ENCODE assay signal across 8 mouse cellular contexts in genomic region chr17:27971496-27971895, GRCm38 (mm10).
DNase-seq lines count a peak whose midpoint lies in the region; ATAC-seq and TF ChIP-seq lines count a peak whose summit lies in the region.

No protein-coding gene starts in this region.

- ATAC-seq in liver, embryonic 12.5 days = no peak
- no peak for ATAC-seq in lung, embryonic 15.5 days (ENCODE audit: borderline replicate concordance, extremely low read depth, low FRiP score, low TSS enrichment)
- ATAC-seq in neural tube, embryonic 15.5 days (ENCODE audit: low FRiP score) = no peak
- no peak for ATAC-seq in forebrain, embryonic 13.5 days

- H3K36me3 ChIP-seq in liver, adult 2 months (ENCODE audit: control insufficient read depth, insufficient read depth, low read length) = no peaks in the 10 kb centered on the region
- peaks cover 10% of the 10 kb centered on the region for H3K36me3 ChIP-seq in liver, embryonic 12.5 days
- peaks cover 5% of the 10 kb centered on the region for H3K36me3 ChIP-seq in lung, embryonic 15.5 days
- H3K36me3 ChIP-seq in neural tube, embryonic 15.5 days = peaks cover 3% of the 10 kb centered on the region; the same call in 1 of the 2 replicates
- H3K36me3 ChIP-seq in forebrain, embryonic 13.5 days (ENCODE audit: poor library complexity, severe bottlenecking) = peaks cover 14% of the 10 kb centered on the region

- no peaks in the 10 kb centered on the region for H3K9me3 ChIP-seq in liver, embryonic 12.5 days (replicated peaks)
- no peaks in the 10 kb centered on the region for H3K9me3 ChIP-seq in lung, embryonic 15.5 days
- no peaks in the 10 kb centered on the region for H3K9me3 ChIP-seq in neural tube, embryonic 15.5 days (replicated peaks)
- H3K9me3 ChIP-seq in forebrain, embryonic 13.5 days (replicated peaks) = no peaks in the 10 kb centered on the region

- no peak overlapping the region for H3K4me2 ChIP-seq in liver, embryonic 12.5 days
- no peak overlapping the region for H3K4me2 ChIP-seq in lung, embryonic 15.5 days
- no peak overlapping the region for H3K4me2 ChIP-seq in neural tube, embryonic 15.5 days
- no peak overlapping the region for H3K4me2 ChIP-seq in forebrain, embryonic 13.5 days

- 53% methylated on average over 9 of the region's 9 CpGs for WGBS in liver, adult 2 months
- WGBS in liver, embryonic 12.5 days (ENCODE audit: insufficient replicate concordance) = 83% methylated on average over 9 of the region's 9 CpGs
- WGBS in lung, embryonic 15.5 days = 69% methylated on average over 9 of the region's 9 CpGs
- WGBS in neural tube, embryonic 15.5 days = 84% methylated on average over 9 of the region's 9 CpGs
- WGBS in forebrain, embryonic 13.5 days = 90% methylated on average over 9 of the region's 9 CpGs

- H3K79me2 ChIP-seq in liver, adult 2 months (ENCODE audit: control insufficient read depth, insufficient read depth, low read length) = peaks cover 37% of the 10 kb centered on the region; the same call in 1 of the 2 replicates

- no peak for TF ChIP-seq POLR2A in liver, adult 2 months (IDR thresholded peaks at IDR 0.05; ENCODE audit: extremely low read depth, insufficient read depth, low read length)

- H3K4me1 ChIP-seq in liver, adult 2 months (ENCODE audit: control insufficient read depth, insufficient read depth, low read length) = peaks cover 15% of the 10 kb centered on the region
- H3K4me1 ChIP-seq in liver, embryonic 12.5 days = no peaks in the 10 kb centered on the region
- peaks cover 38% of the 10 kb centered on the region for H3K4me1 ChIP-seq in lung, embryonic 15.5 days
- peaks cover 9% of the 10 kb centered on the region; the same call in 1 of the 2 replicates for H3K4me1 ChIP-seq in neural tube, embryonic 15.5 days
- peaks cover 7% of the 10 kb centered on the region; the same call in 1 of the 2 replicates for H3K4me1 ChIP-seq in forebrain, embryonic 13.5 days

- no peak overlapping the region for H3K27ac ChIP-seq in liver, adult 2 months (replicated peaks; ENCODE audit: insufficient read depth, low read depth, low read length)
- no peak overlapping the region for H3K27ac ChIP-seq in liver, embryonic 12.5 days
- peak overlapping the region; percentile 32; the same call in 1 of the 2 replicates for H3K27ac ChIP-seq in lung, embryonic 15.5 days
- no peak overlapping the region for H3K27ac ChIP-seq in neural tube, embryonic 15.5 days (replicated peaks)
- H3K27ac ChIP-seq in forebrain, embryonic 13.5 days = no peak overlapping the region

- TF ChIP-seq CTCF in liver, adult 2 months (IDR thresholded peaks at IDR 0.05; ENCODE audit: low read depth, low read length) = no peak

- DNase-seq in liver, adult 2 months (ENCODE audit: extremely low read depth, low read depth, low spot score) = peak; percentile 80
- peak; percentile 46 to 50 for DNase-seq in frontal cortex, postnatal 14 days (ENCODE audit: low spot score in 2 of 2)
- peak; percentile 74 to 77 for DNase-seq in kidney, adult 8-10 months
- no peak for DNase-seq in thymus, adult 18-20 months

- H3K9ac ChIP-seq in liver, adult 2 months (ENCODE audit: low read depth, low read length) = no peak overlapping the region
- H3K9ac ChIP-seq in liver, embryonic 12.5 days = no peak overlapping the region
- no peak overlapping the region for H3K9ac ChIP-seq in lung, embryonic 15.5 days
- no peak overlapping the region for H3K9ac ChIP-seq in neural tube, embryonic 15.5 days (replicated peaks)
- H3K9ac ChIP-seq in forebrain, embryonic 13.5 days = no peak overlapping the region

- no peaks in the 10 kb centered on the region for H3K27me3 ChIP-seq in liver, adult 2 months (ENCODE audit: control insufficient read depth, insufficient read depth, low read length)
- no peaks in the 10 kb centered on the region for H3K27me3 ChIP-seq in liver, embryonic 12.5 days (replicated peaks)
- H3K27me3 ChIP-seq in lung, embryonic 15.5 days = no peaks in the 10 kb centered on the region
- no peaks in the 10 kb centered on the region for H3K27me3 ChIP-seq in neural tube, embryonic 15.5 days (replicated peaks)
- H3K27me3 ChIP-seq in forebrain, embryonic 13.5 days = no peaks in the 10 kb centered on the region

- no peak overlapping the region for H3K4me3 ChIP-seq in liver, adult 2 months (ENCODE audit: insufficient read depth, low read depth, low read length)
- no peak overlapping the region for H3K4me3 ChIP-seq in liver, embryonic 12.5 days
- H3K4me3 ChIP-seq in lung, embryonic 15.5 days = no peak overlapping the region
- no peak overlapping the region for H3K4me3 ChIP-seq in neural tube, embryonic 15.5 days (replicated peaks)
- H3K4me3 ChIP-seq in forebrain, embryonic 13.5 days = no peak overlapping the region

Comparison
In these comparisons a context has a peak if more than half of its experiments do, and no peak if none do; other contexts are left out.
1. DNase-seq: peak in liver, adult 2 months (single experiment), frontal cortex, postnatal 14 days (2 of 2) and kidney, adult 8-10 months (2 of 2); none in thymus, adult 18-20 months (0 of 2).